Mouse (Mus musculus) lung, adult 18-20 months (tissue): ENCODE results near the gene Gstm2.
"Not testable (repeated sequence)": the region's sequence is repeated elsewhere in the genome, so short reads cannot be mapped to it uniquely, and the experiment has no call there.

Experiments used
- DNase-seq, 2 experiments: peaks; one replicate each; pipeline ENCODE4 v3.0.0; 2022; ENCODE audit warnings: mixed read lengths in 2 of 2

The Gstm2 gene

DNA sequence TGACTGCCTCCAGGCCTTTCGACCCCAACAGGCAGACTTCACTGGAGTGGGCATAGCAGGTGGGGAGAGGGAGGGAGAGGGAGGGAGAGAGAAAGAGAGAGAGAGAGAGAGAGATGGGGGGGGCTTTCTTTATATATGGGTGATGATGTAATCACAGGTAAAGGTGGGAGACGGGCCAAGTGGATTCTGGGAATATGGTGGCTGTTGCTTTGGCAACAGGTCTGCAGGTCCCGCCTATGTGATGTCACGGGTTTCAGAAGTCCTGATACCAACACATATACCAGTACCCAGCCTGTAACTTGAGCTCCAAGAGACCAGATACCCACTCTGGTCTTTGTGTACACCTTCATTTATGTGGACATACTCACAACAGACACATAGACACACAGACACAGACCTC lies 10.3 kb upstream of the Gstm2 start:
- DNase-seq: no peak

DNA sequence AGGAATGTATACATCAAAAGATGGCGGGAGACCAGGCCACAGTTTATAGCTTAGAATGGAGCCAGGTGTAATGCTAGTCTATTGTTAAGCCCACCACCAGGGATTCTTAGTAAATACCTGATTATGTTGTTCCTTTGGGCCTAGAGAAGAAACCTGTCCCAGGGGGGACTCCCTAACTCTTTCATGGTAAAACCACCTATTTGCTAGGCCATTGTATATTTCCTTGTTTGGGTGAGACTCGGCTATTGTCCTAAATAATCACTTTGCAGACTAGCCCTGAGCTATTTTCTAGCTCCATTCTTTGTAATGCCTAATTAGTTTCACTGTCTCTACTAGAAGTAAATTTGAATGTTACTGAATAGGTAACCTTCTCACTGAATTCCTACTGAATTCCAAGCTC lies 9.7 kb upstream of the Gstm2 start:
- DNase-seq: not testable (repeated sequence)

DNA sequence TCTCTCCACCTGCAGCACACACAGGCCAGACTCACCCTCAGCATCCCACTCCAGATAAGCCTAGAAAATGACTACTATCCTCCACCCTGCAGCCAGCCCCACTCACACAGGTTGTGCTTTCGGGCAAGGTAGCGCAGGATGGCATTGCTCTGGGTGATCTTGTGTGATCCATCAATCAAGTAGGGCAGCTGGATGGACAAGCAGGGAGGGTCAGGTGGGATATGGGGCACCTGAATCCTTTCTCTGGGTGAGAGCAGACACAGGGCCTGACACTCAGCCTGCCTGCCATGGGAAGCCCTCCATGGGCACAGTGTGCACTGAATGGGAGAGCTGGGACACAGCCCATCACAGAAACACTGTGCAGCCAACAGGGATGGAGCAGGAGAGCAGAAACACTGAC lies 1.1 kb downstream of the Gstm2 start:
- not testable (repeated sequence) for DNase-seq

DNA sequence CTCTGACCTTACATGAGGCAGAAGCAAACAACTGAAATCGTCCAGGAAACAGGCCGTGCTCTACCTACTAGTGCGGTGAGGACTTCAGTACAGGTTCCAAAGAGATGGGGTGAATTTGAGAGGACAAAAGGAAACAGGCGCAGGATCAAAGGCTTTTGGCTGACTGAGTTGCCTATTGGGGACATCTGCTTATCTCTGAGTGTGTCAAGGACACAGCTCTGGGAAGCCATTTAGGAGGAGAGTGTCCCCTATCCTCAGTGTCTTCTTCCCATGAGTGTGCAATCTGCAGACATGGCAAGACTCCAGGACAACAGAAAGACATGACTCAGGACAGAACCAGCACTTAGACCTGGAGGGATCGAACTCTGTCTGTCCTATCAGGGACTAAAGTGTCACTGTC lies 1.8 kb downstream of the Gstm2 start:
- DNase-seq: no peak

DNA sequence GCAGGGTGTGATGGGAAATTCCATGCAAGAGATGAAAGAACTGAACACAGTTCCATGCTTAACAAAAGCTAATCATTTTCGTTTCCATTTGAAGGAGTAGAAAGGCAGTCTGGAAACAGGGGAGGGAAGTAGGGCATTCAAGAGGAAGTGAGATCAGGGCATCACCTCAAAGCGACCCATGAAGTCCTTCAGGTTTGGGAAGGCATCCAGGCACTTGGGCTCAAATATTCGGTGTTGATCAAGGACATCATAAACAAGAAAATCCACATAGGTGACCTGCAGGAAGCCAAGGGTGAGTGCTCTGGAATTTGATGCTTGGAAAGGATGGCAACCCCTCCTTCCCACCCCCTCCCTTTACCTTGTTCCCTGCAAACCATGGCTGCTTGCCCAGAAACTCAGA lies 2.5 kb downstream of the Gstm2 start:
- peak; percentile 45 to 54 for DNase-seq

DNA sequence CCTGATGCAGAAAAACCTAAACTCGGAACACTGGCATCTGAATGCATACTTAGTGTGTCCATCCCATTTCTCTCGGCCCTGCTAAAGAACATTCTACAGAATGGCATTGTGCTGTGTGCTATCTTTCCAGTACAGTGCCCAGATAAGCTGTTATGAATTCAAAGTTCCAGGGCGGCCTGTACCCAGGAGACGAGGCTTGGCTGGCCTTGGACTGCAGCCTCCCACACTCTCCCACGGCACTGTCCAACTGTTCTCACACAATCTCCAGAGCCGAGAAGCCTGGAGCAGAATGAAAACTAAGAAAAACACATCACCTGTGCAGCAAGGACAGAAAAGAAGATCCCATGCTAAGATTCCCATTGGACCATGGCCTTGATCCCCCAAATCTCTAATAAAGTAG lies 3.5 kb downstream of the Gstm2 start:
- DNase-seq: no peak

DNA sequence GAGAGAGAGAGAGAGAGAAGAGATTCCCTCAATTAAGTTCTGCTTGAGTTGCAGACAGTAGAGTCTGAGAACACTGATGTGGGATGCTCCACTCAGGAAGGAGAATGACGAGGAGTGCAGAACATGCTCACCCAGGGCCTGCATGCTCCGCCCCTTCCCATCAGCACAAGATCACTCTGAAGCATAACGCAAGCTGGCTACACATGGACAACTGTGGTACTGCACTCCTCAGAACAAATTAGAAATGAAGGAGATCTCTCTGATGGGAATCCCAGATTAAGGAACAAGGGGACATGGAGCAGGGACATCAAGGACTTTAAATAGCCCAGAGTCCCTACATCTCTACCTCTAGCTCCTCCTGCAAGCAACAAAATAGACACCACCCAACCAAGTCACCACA lies 5.0 kb downstream of the Gstm2 start:
- DNase-seq: no peak

DNA sequence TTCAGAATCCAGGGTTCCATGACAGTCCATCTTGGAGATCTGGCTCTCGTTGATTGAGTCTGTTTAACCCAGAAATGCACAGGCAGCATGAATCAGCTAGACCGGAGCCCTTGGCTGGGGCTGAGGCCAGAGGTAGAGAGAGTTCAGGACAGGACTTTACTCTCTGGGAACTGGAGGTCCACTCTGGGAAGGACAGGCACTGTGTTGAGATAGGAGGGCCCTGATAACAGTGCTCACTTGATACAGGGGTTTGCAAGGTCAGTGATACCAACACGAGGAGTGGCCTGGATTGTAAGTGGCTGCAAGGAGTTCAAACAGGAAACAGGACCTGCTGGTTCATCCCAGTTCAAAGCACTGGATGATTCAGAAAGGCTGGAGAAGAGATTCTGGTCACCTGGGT lies 8.6 kb downstream of the Gstm2 start:
- no peak for DNase-seq

DNA sequence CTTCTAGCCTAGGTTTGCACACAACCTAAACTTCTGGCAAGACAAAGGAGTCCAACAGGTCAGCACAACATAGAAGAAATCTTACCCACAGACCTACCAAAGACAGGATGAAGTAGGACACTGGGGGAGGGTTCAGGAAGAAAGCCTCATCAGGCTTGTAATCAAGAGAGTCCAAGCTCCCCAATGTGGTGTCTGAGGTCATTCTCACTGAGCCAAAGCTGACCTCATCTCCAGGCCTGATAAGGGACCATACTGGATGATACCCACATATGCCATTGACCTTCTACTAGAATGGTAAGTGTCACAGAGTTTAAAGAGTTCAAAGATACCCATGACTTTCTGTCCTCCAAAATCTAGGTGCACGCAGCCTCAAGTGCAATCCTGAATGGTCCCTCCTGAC lies 12.0 kb downstream of the Gstm2 start:
- no peak for DNase-seq

DNA sequence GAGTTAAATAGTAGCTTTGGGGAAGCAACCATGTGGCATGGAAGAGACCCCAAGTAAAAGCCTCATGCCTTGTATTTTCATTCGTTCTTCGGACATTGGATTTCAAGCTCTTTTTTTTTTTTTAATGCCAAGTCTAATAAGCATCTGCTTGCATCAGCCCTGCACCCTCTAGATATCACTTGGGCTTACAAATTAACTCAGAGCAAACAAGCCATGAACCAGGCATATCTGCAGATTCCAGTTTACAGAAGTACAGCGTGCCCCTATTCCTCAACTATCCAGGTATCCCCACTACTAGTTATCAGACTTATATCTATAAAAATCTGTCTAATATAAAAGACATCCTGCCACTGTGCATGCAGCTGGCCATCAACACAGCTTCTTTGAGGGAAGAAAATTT lies 14.2 kb downstream of the Gstm2 start:
- no peak for DNase-seq

DNA sequence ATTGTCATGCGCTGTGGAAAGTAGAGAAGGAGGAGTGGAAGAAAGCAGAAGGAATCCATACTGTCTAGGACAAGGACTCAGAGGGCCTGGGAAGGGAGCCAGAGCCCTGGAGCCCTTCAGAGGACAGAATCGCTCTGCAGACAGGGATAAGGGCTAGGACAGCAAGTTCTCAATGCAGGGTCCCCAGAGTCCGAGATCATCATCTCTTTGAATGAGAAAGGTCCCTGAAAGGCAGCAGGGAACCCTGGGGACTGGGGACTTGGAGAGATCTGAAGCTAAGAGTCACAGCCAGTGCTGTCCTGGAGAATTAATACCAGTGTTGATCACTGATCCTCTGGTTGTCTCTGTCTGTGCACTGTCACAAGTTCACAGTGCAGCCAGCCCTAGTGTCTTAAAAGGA lies 15.2 kb downstream of the Gstm2 start:
- DNase-seq: not testable (repeated sequence)

DNA sequence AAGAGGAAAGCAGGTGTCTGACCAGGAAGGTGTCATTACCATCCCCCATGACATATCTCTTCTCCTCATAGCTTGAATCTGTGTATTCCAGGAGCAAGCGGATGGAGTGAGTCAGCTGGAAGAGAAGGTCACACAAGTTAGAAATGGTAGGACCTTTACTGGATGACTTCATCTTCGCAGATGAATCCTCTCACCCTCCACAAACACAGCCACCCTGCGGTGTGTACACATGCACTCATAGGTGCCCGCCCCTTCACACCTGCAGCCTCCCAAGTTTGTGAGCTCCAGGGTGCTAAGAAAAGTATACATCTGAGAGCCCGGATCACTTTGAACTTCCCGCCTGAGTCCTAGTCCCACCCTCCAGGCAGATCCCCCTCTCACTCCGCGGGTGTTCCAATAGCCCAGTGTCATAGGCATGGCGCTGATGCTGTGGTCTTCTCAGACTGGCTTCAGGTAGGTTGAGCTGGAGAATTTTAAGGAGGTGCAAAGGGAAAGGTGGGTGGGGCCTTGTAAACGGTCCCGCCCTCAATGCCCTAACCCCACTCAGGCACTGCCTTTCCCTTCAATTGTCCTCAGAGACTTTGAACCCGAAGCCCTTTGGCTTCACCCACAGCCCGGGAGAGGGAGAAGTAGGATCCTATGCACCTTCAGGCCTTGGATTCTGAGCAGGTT lies 17.4 kb downstream of the Gstm2 start, which contains the start of gene Gstm3:
Gene Gstm3 (minus strand): TSS at position 560 of the 672 bp plus-strand sequence.
- DNase-seq: no peak

DNA sequence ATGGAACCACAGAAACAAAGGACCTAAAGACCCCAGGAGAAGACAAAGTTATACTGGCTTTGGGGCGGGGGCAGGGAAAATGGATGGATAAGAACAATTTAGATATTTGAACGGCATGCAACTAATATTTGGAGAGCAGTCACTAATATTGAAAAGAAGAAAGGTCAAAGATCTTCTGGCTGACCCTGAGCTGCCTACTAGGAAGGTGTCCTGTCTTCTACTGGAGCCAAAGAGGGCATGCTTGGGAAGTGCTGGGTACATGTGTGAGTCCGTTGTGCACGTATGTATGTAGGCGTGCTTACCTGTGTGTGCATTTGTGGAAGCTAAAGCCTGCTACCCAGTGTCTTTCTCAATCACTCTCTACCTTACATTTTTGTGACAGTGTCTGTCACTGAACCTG lies 19.6 kb downstream of the Gstm2 start:
- no peak for DNase-seq

DNA sequence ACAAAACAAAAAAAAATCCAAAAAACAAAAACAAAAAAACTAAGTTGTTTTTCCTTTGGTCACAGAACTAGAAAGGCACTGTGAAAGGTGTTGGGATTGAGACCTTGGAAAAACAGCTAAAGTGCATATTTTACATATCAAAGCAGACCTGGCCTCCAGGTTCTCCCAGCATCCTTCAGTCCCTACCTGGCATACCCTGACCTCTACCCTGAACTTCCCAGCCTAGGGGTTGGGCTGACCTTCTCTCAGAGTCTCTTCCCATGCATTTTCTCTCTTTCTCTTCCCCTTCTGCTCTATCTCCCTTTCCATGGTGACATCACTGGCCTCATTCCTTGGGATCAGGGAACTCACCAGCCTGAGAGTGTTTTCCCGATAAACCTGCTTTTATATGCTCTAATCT lies 20.7 kb downstream of the Gstm2 start:
- no peak for DNase-seq

DNA sequence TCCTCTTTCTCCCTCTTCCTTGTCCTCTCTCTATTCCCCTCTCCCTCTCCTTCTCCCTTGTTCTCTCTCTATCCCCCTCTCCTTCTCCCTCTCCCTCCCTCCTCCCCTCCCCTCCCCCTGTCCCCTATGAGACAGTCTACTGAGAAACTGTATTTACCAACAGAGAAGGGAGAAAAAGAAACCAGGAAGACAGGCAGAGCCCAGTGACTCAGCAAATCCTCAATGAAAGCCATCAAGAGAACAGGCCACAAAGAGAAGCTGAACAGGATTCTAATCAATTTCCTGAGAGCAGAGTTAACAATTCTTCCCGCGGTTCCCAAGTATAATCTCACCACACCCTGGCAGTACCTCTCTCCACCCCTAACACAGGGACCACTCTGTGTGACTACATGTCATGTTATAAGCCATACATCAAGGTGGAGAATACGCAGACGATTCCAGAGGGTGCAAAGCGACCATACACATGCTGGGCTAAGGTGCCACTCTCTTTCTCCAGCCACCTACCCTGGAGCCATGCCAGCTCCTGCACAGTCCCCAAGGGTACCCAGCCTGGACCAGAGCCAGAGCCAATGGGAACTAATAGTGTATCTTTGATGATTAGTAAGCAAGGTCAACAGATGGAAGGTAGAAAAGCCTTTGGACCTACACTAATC lies 21.5 kb downstream of the Gstm2 start:
- no peak for DNase-seq

DNA sequence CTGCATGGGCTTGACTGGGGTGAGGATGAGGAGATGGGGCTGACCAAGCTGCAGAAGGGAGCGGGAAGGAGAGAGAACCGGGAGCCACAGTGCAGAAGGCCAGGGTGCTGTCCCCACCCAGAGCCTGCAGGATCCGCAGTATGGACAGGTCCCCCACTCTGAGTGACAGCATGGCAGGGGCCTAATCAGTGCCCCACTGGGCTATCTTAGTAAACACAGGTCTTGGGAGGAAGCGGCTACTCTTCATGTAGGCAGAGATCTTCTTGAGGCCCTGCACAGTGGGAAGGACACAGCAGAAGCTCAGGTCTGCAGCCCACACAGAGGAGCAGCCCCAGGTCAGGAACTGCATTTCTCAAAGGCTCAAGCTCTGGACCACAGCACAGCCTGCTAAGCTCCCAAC lies 22.2 kb downstream of the Gstm2 start:
- DNase-seq: no peak

DNA sequence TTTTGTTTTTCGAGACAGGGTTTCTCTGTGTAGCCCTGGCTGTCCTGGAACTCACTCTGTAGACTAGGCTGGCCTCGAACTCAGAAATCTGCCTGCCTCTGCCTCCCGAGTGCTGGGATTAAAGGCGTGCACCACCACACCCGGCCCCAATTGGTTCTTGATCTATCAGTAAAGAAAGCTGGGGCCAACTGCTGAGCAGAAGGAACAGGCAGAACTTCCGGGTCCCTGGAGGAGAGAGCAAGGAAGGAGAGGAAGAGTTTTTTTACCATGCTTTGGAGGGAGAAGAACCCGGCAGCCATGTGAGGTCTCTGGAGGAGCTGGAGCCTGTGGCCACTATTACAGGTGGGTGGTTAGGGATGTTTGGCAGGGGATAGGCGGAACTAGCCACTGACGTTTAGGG lies 31.0 kb downstream of the Gstm2 start:
- DNase-seq: not testable (repeated sequence)

DNA sequence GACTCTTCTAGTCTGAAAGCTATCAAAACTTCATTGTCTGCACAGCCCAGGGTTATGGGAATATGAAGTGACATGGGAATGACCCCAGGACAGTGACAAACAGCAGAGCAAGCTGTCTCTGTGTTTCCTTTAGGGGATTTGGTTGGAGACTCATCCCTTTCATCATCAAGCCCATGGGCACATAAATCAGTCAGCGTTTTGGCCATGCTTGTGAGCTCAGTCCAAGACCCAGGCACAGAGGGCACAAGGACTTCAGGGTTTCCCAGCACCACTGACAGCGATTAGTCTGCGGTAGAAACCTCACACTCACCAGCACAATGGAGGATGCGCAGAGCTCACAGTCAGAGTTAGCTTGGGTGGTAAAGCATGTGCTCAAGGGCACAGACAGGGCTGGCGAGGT lies 32.3 kb downstream of the Gstm2 start:
- no peak for DNase-seq

DNA sequence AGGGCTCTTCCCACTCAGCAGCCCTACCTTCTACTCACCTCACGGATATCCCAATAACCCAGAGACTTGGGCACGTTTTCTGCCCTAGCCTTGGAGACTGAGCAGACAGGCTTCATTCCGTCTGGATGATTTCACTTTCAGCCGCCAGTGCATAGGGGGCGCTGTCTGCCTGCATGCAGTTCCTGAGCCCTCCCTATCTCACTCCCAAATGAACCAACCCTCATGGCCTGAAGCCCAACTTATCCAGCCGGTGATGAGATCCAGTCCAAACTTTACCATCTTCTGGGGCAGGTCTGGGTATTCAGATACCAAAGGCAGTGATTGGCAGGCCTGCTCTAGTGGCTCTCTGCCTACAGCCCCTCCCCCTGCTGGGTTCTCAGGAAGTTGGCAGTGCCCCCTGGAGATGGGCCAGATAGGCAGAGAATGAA lies 32.9 kb downstream of the Gstm2 start:
- DNase-seq: peak; percentile 84 to 89

DNA sequence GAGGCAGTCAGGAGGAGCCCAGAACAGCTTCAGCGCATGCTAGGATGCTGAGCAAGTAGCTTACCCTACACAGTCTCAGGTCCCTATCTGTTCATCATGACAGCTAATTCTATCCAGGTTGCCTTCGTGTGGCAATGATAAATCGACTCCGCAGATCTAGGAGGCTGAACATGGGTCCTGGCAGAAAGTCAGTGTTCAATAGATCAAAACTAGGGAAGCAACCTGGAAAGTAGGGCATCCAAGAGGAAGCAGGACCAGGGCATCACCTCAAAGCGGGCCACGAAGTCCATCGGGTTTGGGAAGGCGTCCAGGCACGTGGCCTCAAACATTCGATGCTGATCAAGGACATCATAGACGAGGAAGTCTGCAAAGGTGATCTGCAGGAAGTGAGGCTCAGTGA lies 35.7 kb downstream of the Gstm2 start:
- no peak for DNase-seq

DNA sequence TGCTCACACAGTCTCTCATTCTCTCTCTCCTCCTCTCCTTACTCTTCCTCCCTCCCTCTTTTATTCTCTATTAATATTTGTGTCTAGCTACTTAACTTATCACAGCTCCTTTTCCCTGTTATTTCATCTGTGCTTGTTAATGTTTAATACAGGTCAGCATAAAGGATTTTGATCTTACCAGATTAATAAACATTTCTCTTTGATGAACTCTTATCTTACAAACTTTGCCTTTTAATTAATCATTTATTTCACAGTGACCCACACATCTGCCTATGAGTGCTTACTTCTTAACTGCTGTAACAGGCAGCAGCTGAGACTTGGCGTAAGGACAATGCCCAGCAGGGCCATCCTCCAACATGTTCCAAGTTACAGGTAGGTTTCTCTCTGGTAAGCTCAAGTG lies 36.8 kb downstream of the Gstm2 start:
- DNase-seq: not testable (repeated sequence)

DNA sequence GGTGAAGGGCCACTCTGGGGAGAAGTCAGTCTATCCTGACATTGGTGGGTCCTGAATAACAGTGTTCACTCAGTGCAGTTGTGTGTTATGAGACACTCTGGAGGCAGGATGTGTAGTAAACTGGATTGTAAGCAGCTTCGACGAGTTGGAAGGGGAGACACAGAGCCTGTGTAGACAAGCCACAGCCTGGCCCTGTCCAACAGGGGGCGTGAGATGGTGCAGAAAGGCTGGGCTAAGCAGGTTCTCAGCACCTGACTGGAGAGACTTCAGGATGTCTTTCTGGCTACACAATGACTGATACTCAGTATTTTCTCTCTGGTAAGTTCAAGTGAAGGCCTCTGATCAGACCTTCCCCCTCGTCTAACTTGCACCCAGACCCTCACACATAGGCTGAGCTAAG lies 40.5 kb downstream of the Gstm2 start:
- no peak for DNase-seq

DNA sequence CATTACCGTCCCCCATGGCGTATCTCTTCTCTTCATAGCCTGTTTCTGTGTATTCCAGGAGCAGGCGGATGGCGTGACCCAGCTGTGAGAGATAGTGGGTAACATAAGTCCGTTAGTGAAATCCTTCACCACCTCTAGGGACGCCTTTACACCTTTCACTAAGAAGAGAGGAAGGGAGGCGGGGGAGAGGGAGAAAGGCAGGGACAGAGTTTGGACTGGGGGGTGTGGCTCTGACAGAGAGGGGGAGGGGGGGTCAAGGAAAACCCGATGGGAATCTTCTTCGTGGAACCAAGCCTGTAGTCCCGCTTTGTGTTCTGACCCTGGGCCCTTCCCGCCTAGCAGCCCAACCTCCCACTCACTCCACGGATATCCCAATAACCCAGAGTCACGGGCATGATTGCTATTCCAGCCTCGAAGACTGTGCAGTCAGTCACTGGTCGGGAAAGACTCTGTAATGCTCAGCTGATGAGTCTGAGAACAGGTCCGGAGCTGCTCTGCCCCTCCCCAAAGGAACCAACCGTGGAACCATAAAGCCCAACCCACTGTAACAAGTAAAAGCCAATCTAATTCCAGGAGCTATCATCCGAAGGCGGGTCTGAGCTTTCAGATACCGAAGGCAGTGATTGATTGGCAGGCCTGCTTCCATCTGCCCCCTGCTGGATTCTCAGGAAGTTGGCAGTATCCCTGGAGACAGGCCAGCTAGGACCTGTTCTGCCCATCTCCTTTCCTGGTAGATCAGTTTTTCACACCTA lies 42.8 kb downstream of the Gstm2 start, which contains the start of gene Gstm6:
Gene Gstm6 (minus strand): TSS at position 511 of the 752 bp plus-strand sequence.
- DNase-seq: peak; percentile 36 to 59

DNA sequence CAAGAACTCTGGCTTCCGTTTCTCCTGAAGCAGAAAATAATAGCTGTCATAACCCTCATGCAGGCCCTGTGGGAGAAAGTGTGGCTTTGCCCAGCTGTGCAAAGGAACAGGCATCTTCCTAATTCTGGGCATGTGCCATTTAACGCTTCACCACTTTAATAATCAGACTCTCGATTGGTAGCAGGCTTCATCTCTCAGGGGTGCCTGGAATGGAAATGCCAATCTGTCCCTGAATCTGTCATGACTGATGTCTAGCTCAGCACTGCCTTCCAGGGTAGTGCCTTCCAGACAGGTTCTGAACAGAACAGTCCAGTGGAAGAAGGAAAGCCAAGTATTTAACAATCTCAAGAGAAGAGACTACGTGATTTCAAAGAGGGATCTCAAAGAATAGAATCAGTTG lies 45.0 kb downstream of the Gstm2 start:
- no peak for DNase-seq
